Mouse (Mus musculus) hindbrain, embryonic 13.5 days (tissue): ENCODE results near the gene Edem3. TPM values are rescaled to one million over a fixed set of nuclear protein-coding genes. Genes with fewer than 3 reads are reported as not detected.
"Not testable (repeated sequence)": the region's sequence is repeated elsewhere in the genome, so short reads cannot be mapped to it uniquely, and the experiment has no call there.

Experiments used
- ATAC-seq: fragments of 200-750 bp; cut with Nextera tagmentation; 2 replicates; pipeline ENCODE4 v1.8.0; 2017; ENCODE audit warnings: moderate TSS enrichment; ENCODE audit not compliant: low FRiP score
- H3K27ac ChIP-seq: fragments of 300-500 bp; sonication (generic); 2 replicates; pipeline ENCODE4 v1.5.1; 2015; ENCODE audit warnings: inconsistent platforms, mild to moderate bottlenecking, moderate library complexity
- H3K27me3 ChIP-seq: fragments of 300-500 bp; sonication (generic); 2 replicates; pipeline ENCODE4 v1.6.1; 2015; ENCODE audit warnings: mild to moderate bottlenecking, inconsistent platforms
- H3K36me3 ChIP-seq: fragments of 300-500 bp; sonication (generic); 2 replicates; pipeline ENCODE4 v1.6.1; 2015; ENCODE audit warnings: mild to moderate bottlenecking, inconsistent platforms
- H3K4me1 ChIP-seq: fragments of 300-500 bp; sonication (generic); replicated peaks from 2 replicates; pipeline ENCODE4 v1.6.1; 2015; ENCODE audit warnings: inconsistent platforms
- H3K4me2 ChIP-seq: fragments of 300-500 bp; sonication (generic); 2 replicates; pipeline ENCODE4 v1.6.1; 2015; ENCODE audit warnings: inconsistent platforms, mild to moderate bottlenecking, moderate library complexity
- H3K4me3 ChIP-seq: fragments of 300-500 bp; sonication (generic); 2 replicates; pipeline ENCODE4 v1.5.1; 2015; ENCODE audit warnings: mild to moderate bottlenecking, inconsistent platforms
- H3K9ac ChIP-seq: fragments of 300-500 bp; sonication (generic); 2 replicates; pipeline ENCODE4 v1.6.1; 2015; ENCODE audit warnings: mild to moderate bottlenecking, inconsistent platforms
- H3K9me3 ChIP-seq: fragments of 300-500 bp; sonication (generic); 2 replicates; pipeline ENCODE4 v1.6.1; 2016; ENCODE audit warnings: inconsistent platforms
- WGBS: fragments of 180-500 bp; shearing (Covaris S2); methylation state at CpG from one replicate; pipeline ENCODE4 v1.1.7; 2015; 5-methylcytosine and 5-hydroxymethylcytosine counted together
- polyA plus RNA-seq: library from polyadenylated mRNA; unstranded; fragments of >200 nt; fragmentation: Nextera tagmentation; extraction: Ambion mirVana; gene quantifications from 2 replicates; pipeline ENCODE4 v1.2.1, GENCODE M21; 2015

The Edem3 gene
- polyA plus RNA-seq, 1 experiment from 2014 or later, result 17.9 TPM

DNA sequence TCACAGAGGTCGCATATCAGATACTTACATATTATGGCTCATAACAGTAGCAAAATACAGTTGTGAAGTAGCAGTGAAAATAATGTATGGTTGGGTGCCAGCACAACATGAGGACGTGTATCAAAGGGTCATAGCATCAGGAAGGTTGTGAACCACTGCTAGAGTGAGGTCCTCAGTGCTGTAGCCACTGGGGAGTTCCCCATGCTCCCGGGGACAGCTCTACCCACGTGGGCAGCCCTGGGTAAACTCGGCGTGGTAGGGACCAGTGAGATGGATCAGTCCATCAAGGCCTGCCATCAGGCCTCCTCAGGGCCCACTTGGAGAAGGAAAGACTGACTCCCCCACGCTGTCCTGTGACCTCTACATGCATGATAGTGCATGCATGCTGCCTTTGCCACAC is 26.3 kb downstream of the Edem3 start:
- Histone ChIP-seq H3K4me2 (no peak overlapping the region), H3K9me3 (no peaks in the 10 kb centered on the region), H3K9ac (no peak overlapping the region), H3K27ac (no peak overlapping the region), H3K4me1 (no peaks in the 10 kb centered on the region), H3K36me3 (peaks cover 55% of the 10 kb centered on the region), H3K4me3 (no peak overlapping the region), H3K27me3 (no peaks in the 10 kb centered on the region)
- ATAC-seq, result no peak
- WGBS, result 90% methylated on average over 7 of the region's 7 CpGs

DNA sequence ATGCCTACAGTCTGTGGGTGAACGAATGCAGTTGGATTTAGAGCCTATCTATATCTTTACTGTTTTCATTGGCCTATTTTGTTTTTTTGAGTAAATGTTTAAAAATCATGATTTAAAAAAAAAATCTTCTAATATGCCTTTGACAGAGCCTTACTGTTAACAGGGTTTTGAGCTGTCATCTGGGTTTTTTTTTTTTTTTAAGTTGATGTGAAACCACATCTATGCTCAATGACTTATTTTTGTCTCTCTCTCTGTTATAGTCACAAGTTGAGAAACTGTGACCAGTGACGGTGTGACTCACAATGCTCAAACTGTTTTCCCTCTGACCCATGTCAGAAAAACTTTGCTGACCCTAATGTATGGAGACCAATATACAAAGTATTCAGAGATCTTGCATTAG is 28.2 kb downstream of the Edem3 start:
- H3K27me3 ChIP-seq, result no peaks in the 10 kb centered on the region
- peaks cover 46% of the 10 kb centered on the region for H3K36me3 ChIP-seq
- ATAC-seq, result no peak
- H3K4me3 ChIP-seq, result no peak overlapping the region
- no peaks in the 10 kb centered on the region for H3K9me3 ChIP-seq
- H3K27ac ChIP-seq, result no peak overlapping the region
- no peak overlapping the region for H3K9ac ChIP-seq
- no peak overlapping the region for H3K4me2 ChIP-seq
- no peaks in the 10 kb centered on the region for H3K4me1 ChIP-seq
- WGBS, result 86% methylated on average over 2 of the region's 2 CpGs

DNA sequence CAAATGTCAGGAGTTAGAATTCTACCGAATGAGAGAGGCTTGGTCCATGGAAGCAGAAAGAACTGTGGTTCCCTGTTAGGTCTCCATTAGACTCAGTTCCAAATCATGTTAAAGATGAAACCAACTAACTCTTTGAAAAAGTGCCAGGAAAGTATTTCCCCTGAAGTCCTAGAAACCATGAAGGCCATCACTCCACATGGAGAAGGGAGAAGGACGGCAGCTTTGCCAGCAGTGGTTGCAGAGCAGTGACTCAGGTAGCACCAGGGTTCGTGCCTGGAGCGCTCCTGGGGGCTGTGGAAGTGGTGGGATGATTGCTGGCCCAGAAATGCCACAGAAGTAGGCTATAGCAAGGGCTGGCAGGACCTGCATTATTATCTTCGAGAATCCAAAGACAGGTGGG is 31.2 kb downstream of the Edem3 start:
- no peak for ATAC-seq
- H3K9me3 ChIP-seq, result no peaks in the 10 kb centered on the region
- H3K4me1 ChIP-seq, result no peaks in the 10 kb centered on the region
- H3K4me3 ChIP-seq, result no peak overlapping the region
- no peak overlapping the region for H3K4me2 ChIP-seq
- H3K27ac ChIP-seq, result no peak overlapping the region
- peaks cover 40% of the 10 kb centered on the region for H3K36me3 ChIP-seq
- H3K27me3 ChIP-seq, result no peaks in the 10 kb centered on the region
- WGBS, result 94% methylated on average over 5 of the region's 5 CpGs
- no peak overlapping the region for H3K9ac ChIP-seq

DNA sequence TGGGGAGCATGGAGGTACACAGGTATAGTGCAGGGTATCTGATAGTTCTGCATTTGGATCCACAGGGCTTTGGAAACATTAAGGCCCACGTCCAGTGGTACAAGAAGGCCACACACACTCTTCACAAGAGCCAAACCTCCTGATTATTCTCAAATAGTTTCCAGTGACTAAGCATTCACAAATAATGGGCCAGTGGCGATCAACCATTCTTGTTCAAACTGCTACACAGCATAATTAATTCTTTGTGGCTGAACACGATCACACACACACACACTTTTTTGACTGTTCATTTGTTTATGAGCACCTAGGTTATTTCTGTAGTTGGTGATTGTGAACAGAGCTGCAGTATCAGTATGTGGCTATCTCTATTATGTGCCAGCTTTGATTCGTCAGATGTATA is 34.0 kb downstream of the Edem3 start:
- Histone ChIP-seq H3K4me1 (no peaks in the 10 kb centered on the region), H3K4me2 (no peak overlapping the region), H3K4me3 (no peak overlapping the region), H3K9me3 (no peaks in the 10 kb centered on the region), H3K27me3 (no peaks in the 10 kb centered on the region), H3K9ac (no peak overlapping the region), H3K36me3 (peaks cover 40% of the 10 kb centered on the region), H3K27ac (no peak overlapping the region)
- 44% methylated on average over 4 of the region's 4 CpGs for WGBS
- no peak for ATAC-seq

DNA sequence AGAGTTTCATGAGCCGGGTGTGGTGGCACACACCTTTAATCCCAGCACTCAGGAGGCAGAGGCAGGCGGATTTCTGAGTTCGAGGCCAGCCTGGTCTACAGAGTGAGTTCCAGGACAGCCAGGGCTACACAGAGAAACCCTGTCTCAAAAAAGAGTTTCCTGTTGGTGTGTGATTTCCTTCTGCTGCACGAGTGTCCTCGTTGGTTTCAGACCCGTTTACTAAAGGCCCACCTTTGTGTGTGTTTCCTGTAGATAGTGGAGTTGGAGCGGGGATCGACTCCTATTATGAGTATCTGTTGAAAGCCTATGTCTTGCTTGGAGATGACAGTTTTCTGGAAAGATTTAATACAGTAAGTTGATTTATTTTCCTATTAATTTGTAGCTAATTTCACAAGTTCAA is 36.9 kb downstream of the Edem3 start:
- WGBS, result 96% methylated on average over 8 of the region's 8 CpGs
- H3K36me3 ChIP-seq, result peaks cover 43% of the 10 kb centered on the region
- H3K27me3 ChIP-seq, result not testable (repeated sequence)

DNA sequence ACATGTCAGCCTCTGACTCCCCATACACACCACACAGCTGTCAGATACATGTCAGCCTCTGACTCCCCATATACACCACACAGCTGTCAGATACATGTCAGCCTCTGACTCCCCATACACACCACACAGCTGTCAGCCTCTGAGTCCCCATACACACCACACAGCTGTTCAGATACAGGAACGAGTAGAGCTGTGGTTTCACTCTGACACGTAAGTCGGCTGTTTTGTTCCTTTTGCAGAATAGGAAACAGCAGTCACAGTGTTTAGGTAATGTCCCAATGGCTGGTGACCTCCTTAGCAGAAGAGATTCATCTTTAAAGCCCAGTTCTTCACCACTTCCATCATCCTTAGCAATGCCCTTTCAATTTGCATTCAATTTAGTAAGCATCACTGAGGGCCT is 47.6 kb downstream of the Edem3 start:
- not testable (repeated sequence) for H3K4me1 ChIP-seq, H3K4me3 ChIP-seq, H3K9ac ChIP-seq, H3K4me2 ChIP-seq, ATAC-seq, H3K27ac ChIP-seq, H3K27me3 ChIP-seq, H3K9me3 ChIP-seq
- WGBS, result 80% methylated on average over 3 of the region's 3 CpGs
- H3K36me3 ChIP-seq, result peaks cover 56% of the 10 kb centered on the region

More for the DNA sequence above, 36.9 kb downstream of the Edem3 start:
- not testable (repeated sequence) for H3K27ac ChIP-seq, H3K9me3 ChIP-seq, ATAC-seq, H3K9ac ChIP-seq, H3K4me3 ChIP-seq, H3K4me1 ChIP-seq, H3K4me2 ChIP-seq

DNA sequence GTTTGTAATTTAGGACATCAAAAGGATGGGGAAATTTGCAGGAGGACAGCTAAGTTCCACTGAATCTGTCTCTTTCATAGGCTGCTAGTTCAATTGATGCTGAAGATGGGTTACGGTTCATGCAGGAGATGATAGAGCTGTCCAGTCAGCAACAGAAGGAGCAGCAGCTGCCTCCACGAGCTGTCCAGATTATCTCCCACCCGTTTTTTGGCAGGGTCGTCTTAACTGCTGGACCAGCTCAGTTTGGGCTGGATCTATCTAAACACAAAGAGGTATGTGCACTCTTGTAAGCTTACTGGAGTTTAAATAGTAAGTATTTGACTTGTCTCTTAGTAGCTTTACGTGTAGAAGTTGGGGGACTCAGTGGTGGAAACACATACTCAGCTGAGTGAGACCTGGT is 52.1 kb downstream of the Edem3 start:
- H3K36me3 ChIP-seq, result peaks cover 51% of the 10 kb centered on the region
- H3K4me2 ChIP-seq, result no peak overlapping the region
- H3K4me3 ChIP-seq, result no peak overlapping the region
- no peaks in the 10 kb centered on the region for H3K9me3 ChIP-seq
- 94% methylated on average over 5 of the region's 5 CpGs for WGBS
- H3K27me3 ChIP-seq, result no peaks in the 10 kb centered on the region
- 0 out of 2 replicates have a peak, but pooled peaks cover 4% of the 10 kb centered on the region for H3K4me1 ChIP-seq
- no peak for ATAC-seq
- H3K9ac ChIP-seq, result no peak overlapping the region
- no peak overlapping the region for H3K27ac ChIP-seq

DNA sequence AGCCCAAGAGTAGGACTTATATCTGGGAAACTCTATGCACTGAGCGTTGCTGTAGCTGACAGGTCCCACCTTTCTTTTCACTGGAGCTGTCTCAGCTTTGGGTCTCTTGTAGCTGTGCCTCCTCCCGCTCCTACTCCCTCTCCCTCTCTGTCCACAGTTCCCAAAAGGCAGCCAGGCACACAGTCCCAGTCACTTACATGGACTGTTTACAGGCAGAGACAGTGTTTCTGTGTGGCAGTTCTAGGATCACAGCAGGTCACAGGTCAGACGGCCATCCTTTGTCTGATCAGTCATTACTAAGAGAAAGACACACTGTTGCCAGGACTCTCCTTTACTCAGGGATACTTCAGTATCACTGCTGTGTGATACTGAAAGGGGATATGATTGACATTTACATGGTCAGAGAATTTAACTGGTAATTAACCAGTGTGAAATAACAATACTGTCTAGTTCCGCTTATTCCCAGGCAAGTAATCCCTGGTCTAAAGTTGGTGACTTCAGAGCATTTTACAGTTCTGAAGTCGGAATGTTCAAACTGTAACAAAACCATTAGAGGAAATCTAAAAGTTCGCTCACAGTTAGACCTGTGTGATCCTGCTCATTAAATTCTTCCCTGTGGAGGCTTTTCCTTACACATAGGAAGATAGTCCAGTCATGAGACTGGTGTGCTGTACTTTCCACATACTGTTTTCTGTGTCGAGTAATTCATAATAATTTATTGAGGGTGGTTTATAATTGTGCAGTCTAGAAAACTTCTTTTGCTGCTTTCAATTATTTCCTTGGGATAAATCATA is 55.7 kb downstream of the Edem3 start:
- 59% methylated on average over 7 of the region's 7 CpGs for WGBS
- no peak overlapping the region for H3K9ac ChIP-seq
- H3K4me3 ChIP-seq, result no peak overlapping the region
- 0 out of 2 replicates have a peak, but pooled peaks cover 5% of the 10 kb centered on the region for H3K4me1 ChIP-seq
- no peak for ATAC-seq
- H3K36me3 ChIP-seq, result peaks cover 56% of the 10 kb centered on the region
- H3K9me3 ChIP-seq, result no peaks in the 10 kb centered on the region
- H3K27me3 ChIP-seq, result no peaks in the 10 kb centered on the region
- no peak overlapping the region for H3K4me2 ChIP-seq
- no peak overlapping the region for H3K27ac ChIP-seq

DNA sequence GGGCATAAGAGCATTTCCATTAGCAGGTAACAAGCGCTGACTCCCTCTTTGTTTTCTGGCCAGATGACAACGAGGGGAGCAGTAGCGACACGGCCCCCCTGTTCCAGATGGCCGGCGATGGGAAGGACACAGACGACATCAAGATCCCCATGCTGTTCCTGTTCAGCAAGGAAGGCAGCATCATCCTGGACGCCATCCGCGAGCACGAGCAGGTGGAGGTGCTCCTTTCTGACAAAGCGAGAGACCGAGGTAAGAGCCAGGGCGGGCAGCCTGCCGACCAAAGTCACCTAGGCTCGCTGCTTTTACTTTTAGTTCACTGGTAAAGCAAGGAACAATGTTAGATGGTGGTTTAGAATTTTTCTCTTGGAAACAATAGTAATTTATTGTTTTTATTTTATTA is 56.3 kb downstream of the Edem3 start:
- Histone ChIP-seq H3K27ac (no peak overlapping the region), H3K9me3 (no peaks in the 10 kb centered on the region), H3K4me3 (no peak overlapping the region), H3K9ac (no peak overlapping the region), H3K36me3 (peaks cover 56% of the 10 kb centered on the region), H3K4me1 (0 out of 2 replicates have a peak, but pooled peaks cover 5% of the 10 kb centered on the region), H3K27me3 (no peaks in the 10 kb centered on the region), H3K4me2 (no peak overlapping the region)
- ATAC-seq, result no peak
- 82% methylated on average over 16 of the region's 16 CpGs for WGBS

DNA sequence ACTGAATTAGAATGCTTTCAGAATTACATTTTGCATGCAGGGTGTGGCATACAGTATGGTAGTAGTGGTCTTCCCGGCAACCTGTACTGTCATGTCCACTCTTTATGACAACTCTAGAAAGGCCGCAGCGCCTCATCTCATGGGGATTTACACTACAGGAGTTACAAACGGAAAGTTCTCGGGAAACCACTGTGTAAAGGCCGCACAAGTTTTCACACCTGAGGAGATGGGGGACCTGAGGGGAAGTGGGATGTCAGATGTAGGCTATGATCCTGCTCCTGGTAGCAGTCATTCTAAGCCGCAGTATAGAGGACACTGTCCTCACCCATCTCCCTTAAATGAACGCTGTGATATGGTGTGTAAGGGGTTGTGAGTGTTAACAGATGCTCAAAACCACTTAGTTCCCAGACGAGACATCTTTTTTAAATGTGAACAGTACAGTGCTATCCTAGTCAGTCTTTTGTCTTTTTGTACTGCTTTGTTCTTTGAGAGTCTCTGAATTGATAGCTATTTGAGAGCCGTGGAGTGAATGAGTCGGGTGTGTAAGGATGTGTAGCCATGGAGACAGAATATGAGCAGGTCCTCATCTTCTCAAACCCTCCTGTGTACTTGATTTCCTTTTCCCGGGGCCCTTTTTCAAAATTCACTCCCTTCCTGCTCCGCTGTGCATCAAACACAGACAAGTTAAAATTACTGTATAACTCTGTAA is 57.0 kb downstream of the Edem3 start:
- no peak overlapping the region for H3K4me3 ChIP-seq
- 0 out of 2 replicates have a peak, but pooled peaks cover 5% of the 10 kb centered on the region for H3K4me1 ChIP-seq
- peaks cover 55% of the 10 kb centered on the region for H3K36me3 ChIP-seq
- no peak for ATAC-seq
- WGBS, result 66% methylated on average over 13 of the region's 13 CpGs
- no peak overlapping the region for H3K9ac ChIP-seq
- no peak overlapping the region for H3K4me2 ChIP-seq
- no peak overlapping the region for H3K27ac ChIP-seq
- no peaks in the 10 kb centered on the region for H3K9me3 ChIP-seq
- no peaks in the 10 kb centered on the region for H3K27me3 ChIP-seq

DNA sequence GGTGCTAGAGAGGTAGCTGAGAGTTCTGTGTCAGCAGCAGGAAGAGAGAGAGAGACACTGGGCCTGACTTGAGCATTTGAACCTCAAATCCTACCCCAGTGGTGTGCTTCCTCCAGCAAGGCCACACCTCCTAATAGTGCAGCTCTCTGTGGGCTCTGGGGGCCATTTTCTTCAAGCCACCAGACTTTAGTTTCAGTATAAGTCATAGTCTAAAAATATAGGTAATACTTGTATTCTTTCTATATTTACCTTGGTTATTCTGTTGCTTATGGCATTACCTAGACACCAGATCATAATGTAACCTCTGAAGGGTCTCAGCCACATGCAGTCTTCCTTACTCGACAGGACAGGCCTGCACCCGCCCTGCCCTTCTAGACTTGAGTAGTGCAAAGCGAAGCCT is 60.9 kb downstream of the Edem3 start:
- no peak overlapping the region for H3K4me2 ChIP-seq
- H3K4me1 ChIP-seq, result 0 out of 2 replicates have a peak, but pooled peaks cover 5% of the 10 kb centered on the region
- no peak for ATAC-seq
- H3K4me3 ChIP-seq, result no peak overlapping the region
- WGBS, result 89% methylated on average over 3 of the region's 3 CpGs
- no peak overlapping the region for H3K9ac ChIP-seq
- H3K27me3 ChIP-seq, result no peaks in the 10 kb centered on the region
- peaks cover 55% of the 10 kb centered on the region for H3K36me3 ChIP-seq
- no peaks in the 10 kb centered on the region for H3K9me3 ChIP-seq
- no peak overlapping the region for H3K27ac ChIP-seq

DNA sequence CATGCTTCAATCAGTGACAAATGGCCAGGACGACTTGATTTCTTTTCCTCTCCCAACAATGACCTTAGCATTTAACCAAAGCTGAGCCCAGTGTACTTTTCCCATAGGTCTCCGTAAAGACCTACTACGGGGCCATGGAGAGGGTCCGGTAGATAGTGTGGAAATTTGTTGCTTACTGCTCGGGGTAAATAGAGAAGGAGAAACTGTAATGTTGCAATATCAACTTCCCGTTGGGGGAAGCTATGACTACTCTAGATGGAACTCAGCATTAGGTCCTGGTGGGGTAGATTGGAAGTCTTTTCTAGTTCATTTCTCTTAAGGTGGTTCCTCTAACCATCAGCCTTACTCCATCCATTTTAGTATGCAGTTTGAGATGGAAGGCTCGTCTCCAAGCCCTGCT is 64.0 kb downstream of the Edem3 start:
- no peak overlapping the region for H3K4me3 ChIP-seq
- no peak overlapping the region for H3K4me2 ChIP-seq
- no peaks in the 10 kb centered on the region for H3K9me3 ChIP-seq
- no peak overlapping the region for H3K9ac ChIP-seq
- H3K36me3 ChIP-seq, result peaks cover 39% of the 10 kb centered on the region
- no peak for ATAC-seq
- H3K27ac ChIP-seq, result no peak overlapping the region
- no peaks in the 10 kb centered on the region for H3K27me3 ChIP-seq
- WGBS, result 90% methylated on average over 7 of the region's 7 CpGs
- H3K4me1 ChIP-seq, result no peaks in the 10 kb centered on the region

DNA sequence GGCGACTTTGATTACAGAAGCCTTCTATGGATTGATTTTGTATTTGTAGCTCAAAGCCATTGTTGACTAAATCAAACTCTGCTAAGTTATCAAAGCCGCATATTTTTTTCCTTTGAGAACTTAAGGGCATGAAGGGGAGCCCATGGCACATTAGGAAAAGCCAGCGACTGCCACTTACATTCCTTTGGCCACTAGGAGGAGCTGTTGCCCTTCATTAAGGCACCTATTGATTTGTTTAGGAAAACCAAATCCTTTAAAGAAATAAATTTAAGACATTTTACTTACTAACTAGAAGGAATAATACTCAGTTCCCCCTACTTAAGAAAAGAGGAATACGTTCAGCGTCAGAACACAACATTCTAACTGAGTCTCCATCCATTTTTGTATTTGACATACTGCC is 65.3 kb downstream of the Edem3 start:
- no peak for ATAC-seq
- Histone ChIP-seq H3K4me2 (no peak overlapping the region), H3K36me3 (peaks cover 31% of the 10 kb centered on the region), H3K9ac (no peak overlapping the region), H3K27me3 (no peaks in the 10 kb centered on the region), H3K27ac (no peak overlapping the region), H3K4me1 (no peaks in the 10 kb centered on the region), H3K4me3 (no peak overlapping the region), H3K9me3 (no peaks in the 10 kb centered on the region)
- 33% methylated on average over 5 of the region's 5 CpGs for WGBS
